Comparison of ENCODE assay signal across 22 mouse cellular contexts in genomic region chr14:73165136-73165535, GRCm38 (mm10). TPM values are rescaled to one million over a fixed set of nuclear protein-coding genes. Genes with fewer than 3 reads are reported as not detected.
A peak's percentile ranks its signal among the peaks of the same experiment; 100 is the strongest.
DNase-seq lines count a peak whose midpoint lies in the region; ATAC-seq and TF ChIP-seq lines count a peak whose summit lies in the region.
"Had no signal": no experiment of that assay in that cellular context is flagged by ENCODE, and none has a peak within 500 bp of the region (broad histone marks: within the 10 kb centered on the region; RNA-seq: fewer than 3 reads in every experiment).

No protein-coding gene starts in this region.

- no peak overlapping the region for H3K9ac ChIP-seq in kidney, embryonic 16.5 days (replicated peaks; ENCODE audit: low read length)
- H3K9ac ChIP-seq: embryonic facial prominence, embryonic 15.5 days; forebrain, embryonic 15.5 days; heart, embryonic 15.5 days; hindbrain, embryonic 13.5 days had no signal

- ATAC-seq in kidney, embryonic 16.5 days (ENCODE audit: low FRiP score, low TSS enrichment), result no peak
- ATAC-seq: forebrain, embryonic 15.5 days; hindbrain, postnatal 0 days had no signal

- H3K27me3 ChIP-seq in kidney, adult 2 months (replicated peaks; ENCODE audit: control insufficient read depth, insufficient read depth, low read length), result no peaks in the 10 kb centered on the region
- no peaks in the 10 kb centered on the region for H3K27me3 ChIP-seq in kidney, embryonic 16.5 days (ENCODE audit: insufficient read depth, low read length)
- H3K27me3 ChIP-seq: embryonic facial prominence, embryonic 15.5 days; forebrain, embryonic 15.5 days; heart, embryonic 15.5 days; hindbrain, embryonic 13.5 days had no signal

- TF ChIP-seq CTCF in kidney, adult 2 months (conservative IDR thresholded peaks at IDR 0.05; ENCODE audit: insufficient read depth, insufficient read length, low read depth, low read length), result 0 out of 2 replicates have a peak, but pooled peaks have one; percentile 19

- H3K4me2 ChIP-seq in kidney, embryonic 16.5 days (replicated peaks; ENCODE audit: low read depth, low read length), result no peak overlapping the region
- H3K4me2 ChIP-seq: embryonic facial prominence, embryonic 15.5 days; forebrain, embryonic 15.5 days; heart, embryonic 15.5 days; hindbrain, embryonic 13.5 days had no signal

- no peaks in the 10 kb centered on the region; the same call in 1 of the 2 replicates for H3K36me3 ChIP-seq in kidney, adult 2 months (ENCODE audit: control insufficient read depth, insufficient read depth, low read length)
- H3K36me3 ChIP-seq in kidney, embryonic 16.5 days (ENCODE audit: insufficient read depth, low read length), result peaks cover 68% of the 10 kb centered on the region

- H3K4me1 ChIP-seq in kidney, adult 2 months (ENCODE audit: control insufficient read depth, insufficient read depth, low read length), result no peaks in the 10 kb centered on the region; the same call in 1 of the 2 replicates
- no peaks in the 10 kb centered on the region for H3K4me1 ChIP-seq in kidney, embryonic 16.5 days (ENCODE audit: insufficient read depth, low read length)
- H3K4me1 ChIP-seq: forebrain, embryonic 15.5 days; heart, embryonic 10.5 days; heart, embryonic 15.5 days; hindbrain, embryonic 13.5 days had no signal

- no peaks in the 10 kb centered on the region for H3K9me3 ChIP-seq in kidney, embryonic 16.5 days (ENCODE audit: low read length)
- H3K9me3 ChIP-seq: embryonic facial prominence, embryonic 15.5 days; forebrain, embryonic 15.5 days; G1E; heart, embryonic 10.5 days; heart, embryonic 15.5 days; hindbrain, embryonic 13.5 days had no signal

- no peak overlapping the region for H3K27ac ChIP-seq in kidney, adult 2 months (ENCODE audit: insufficient read depth, low read depth, low read length)
- H3K27ac ChIP-seq in kidney, embryonic 16.5 days (ENCODE audit: low read length), result no peak overlapping the region
- H3K27ac ChIP-seq: embryonic facial prominence, embryonic 15.5 days; forebrain, embryonic 15.5 days; heart, embryonic 10.5 days; heart, embryonic 15.5 days; hindbrain, embryonic 13.5 days; hindbrain, postnatal 0 days had no signal

- no peak overlapping the region for H3K4me3 ChIP-seq in kidney, adult 2 months (ENCODE audit: insufficient read depth, low read depth, low read length)
- no peak overlapping the region for H3K4me3 ChIP-seq in kidney, embryonic 16.5 days (ENCODE audit: low read length)
- H3K4me3 ChIP-seq: embryonic facial prominence, embryonic 15.5 days; erythroblast, embryonic 14.5 days; forebrain, embryonic 15.5 days; heart, embryonic 10.5 days; heart, embryonic 15.5 days; hindbrain, embryonic 13.5 days had no signal

- no peak for TF ChIP-seq POLR2A in kidney, adult 2 months (IDR thresholded peaks at IDR 0.05; ENCODE audit: low read depth, low read length)

- DNase-seq in adrenal gland, postnatal 14 days, result peak; percentile 34
- no peak for DNase-seq in adrenal gland, postnatal 4 days (ENCODE audit: low spot score in 2 of 2)
- peak; percentile 79 for DNase-seq in kidney, adult 2 months
- peak; percentile 11 for DNase-seq in T-cell, adult 2 months (ENCODE audit: low spot score)
- peak; percentile 47 to 77 for DNase-seq in kidney, postnatal 25 days
- no peak for DNase-seq in urinary bladder, postnatal 10 days (ENCODE audit: low spot score)
- DNase-seq: cerebellum, adult 11 months; cerebellum, adult 8-10 months; cerebellum, postnatal 14 days; embryo, embryonic 11 days; gastrocnemius, postnatal 36 days; heart, adult 18-20 months; heart, postnatal 14 days had no signal

- WGBS in kidney, adult 2 months, result 70% methylated on average over 6 of the region's 6 CpGs
- 92% methylated on average over 6 of the region's 6 CpGs for WGBS in kidney, embryonic 16.5 days

RNA-seq across cellular contexts. Expression of gene Rcbtb2, which starts 42.3 kb away (rescaled TPM):
- total RNA-seq in adrenal gland, postnatal 14 days (2021), result 39.5 and 41.3 TPM in 2 replicates
- total RNA-seq in adrenal gland, postnatal 4 days (2021), result 10 to 100 TPM; 47.0 to 48.8 TPM
- polyA plus RNA-seq in kidney, adult 2 months (2012; rRNA removed), result 32.3 and 33.2 TPM in 2 replicates
- polyA plus RNA-seq in kidney, embryonic 16.5 days (2015; fragmentation: Nextera tagmentation; extraction: Ambion mirVana), result 123 and 127 TPM in 2 replicates

Comparison
In these comparisons a context has a peak if more than half of its experiments do, and no peak if none do; other contexts are left out.
1. DNase-seq: peak in adrenal gland, postnatal 14 days (single experiment), kidney, adult 2 months (single experiment), T-cell, adult 2 months (single experiment) and kidney, postnatal 25 days (2 of 2); none in adrenal gland, postnatal 4 days (0 of 2) and urinary bladder, postnatal 10 days (single experiment).